Mouse (Mus musculus) skeletal muscle tissue, postnatal 0 days (tissue): ENCODE results near the gene Yme1l1. TPM values are rescaled to one million over a fixed set of nuclear protein-coding genes. Genes with fewer than 3 reads are reported as not detected.

Experiments
- polyA plus RNA-seq: library from polyadenylated mRNA; unstranded; fragments of >200 nt; fragmentation: Nextera tagmentation; extraction: Ambion mirVana; gene quantifications from 2 replicates; pipeline ENCODE4 v1.2.1, GENCODE M21; 2015

Yme1l1 gene
- 41.1 and 41.3 TPM in 2 replicates for polyA plus RNA-seq

DNA sequence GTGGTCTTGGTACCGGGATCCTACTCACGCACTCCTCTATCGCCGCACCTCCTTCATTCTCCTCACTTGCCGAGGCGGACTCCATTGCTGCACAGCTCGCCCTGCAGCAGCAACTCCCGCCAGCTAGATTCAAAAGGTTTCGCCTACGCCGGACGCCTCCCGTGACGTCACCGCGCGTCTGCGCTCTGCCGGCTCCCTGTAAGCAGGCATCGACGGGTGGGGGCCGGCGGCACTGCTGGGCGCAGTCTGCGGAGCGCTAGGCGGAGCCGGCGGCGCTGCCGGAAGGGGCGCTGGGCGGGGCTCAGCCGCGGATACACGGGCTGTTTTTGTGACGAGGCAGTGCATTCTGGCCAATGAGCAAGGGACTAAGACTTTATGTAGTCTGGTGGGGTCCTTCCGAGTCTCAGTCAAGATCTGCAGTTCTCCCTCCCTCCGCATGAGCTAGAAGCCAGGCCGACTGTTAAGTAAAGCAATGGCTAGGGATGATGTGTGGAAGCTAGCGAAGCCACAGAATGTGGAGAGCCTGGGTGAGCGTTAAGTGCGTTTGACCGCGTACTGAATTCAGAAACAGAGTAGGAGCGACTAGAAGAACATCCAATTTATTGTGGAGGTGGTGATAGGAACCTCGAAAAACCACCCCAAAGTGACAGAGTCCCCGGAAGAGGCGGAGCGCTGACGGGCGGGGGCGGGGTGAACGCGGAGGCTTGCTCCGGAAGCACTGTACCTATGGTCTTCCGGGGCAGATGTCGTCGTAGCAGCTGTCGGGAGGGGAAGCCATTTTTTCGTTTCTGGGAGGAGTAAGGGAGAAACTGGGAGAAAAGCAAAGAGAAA, at the start of gene Yme1l1, which contains the start of gene Mastl:
Gene Yme1l1, plus strand, starts transcription at position 593 of the 831 bp plus-strand sequence.
Gene Mastl, minus strand, starts transcription at position 248 of the 831 bp plus-strand sequence.

DNA sequence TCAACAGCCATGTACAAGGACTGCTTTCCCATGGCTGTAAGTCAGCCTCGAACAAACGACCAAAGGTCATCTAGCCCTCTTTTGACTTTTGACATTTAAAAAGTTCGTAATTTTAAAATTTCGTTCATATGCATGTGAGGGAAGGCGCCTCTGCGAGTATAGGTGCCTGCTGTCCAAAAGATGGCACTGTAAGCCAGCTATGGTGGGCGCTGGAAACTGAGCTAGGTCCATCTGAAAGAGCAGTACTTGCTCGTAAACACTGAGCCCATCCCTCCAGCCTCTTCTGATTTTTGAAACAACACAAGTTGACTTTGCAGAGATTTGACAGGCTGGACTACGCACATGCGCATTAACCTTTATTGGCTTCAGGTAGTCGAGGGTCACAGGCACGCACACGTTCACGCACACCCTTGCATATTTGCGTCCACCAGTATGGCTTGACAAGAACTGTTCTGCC, 50.9 kb downstream of the Yme1l1 start, which contains the start of gene 4931423N10Rik:
Gene 4931423N10Rik, plus strand, starts transcription at position 407 of the 457 bp plus-strand sequence.

Other genes starting within 250 kb of the Yme1l1 start
- gene Abi1, start 116.1 kb upstream of the Yme1l1 start, polyA plus RNA-seq = 20.9 and 23.3 TPM in 2 replicates
- 21.6 and 23.6 TPM in 2 replicates for gene Acbd5, start 88.2 kb upstream of the Yme1l1 start, polyA plus RNA-seq
- 1.9 and 2.8 TPM in 2 replicates for gene Mastl, start 345 bp upstream of the Yme1l1 start, polyA plus RNA-seq
- gene 4931423N10Rik, start 51.1 kb downstream of the Yme1l1 start, polyA plus RNA-seq = 0.09 TPM in 1 of 2 replicates, not detected in the other
- not detected in 2 replicates for gene Nxph2, start 164.9 kb downstream of the Yme1l1 start, polyA plus RNA-seq